10 mouse cellular contexts compared by ENCODE assay signal in the genomic region with DNA sequence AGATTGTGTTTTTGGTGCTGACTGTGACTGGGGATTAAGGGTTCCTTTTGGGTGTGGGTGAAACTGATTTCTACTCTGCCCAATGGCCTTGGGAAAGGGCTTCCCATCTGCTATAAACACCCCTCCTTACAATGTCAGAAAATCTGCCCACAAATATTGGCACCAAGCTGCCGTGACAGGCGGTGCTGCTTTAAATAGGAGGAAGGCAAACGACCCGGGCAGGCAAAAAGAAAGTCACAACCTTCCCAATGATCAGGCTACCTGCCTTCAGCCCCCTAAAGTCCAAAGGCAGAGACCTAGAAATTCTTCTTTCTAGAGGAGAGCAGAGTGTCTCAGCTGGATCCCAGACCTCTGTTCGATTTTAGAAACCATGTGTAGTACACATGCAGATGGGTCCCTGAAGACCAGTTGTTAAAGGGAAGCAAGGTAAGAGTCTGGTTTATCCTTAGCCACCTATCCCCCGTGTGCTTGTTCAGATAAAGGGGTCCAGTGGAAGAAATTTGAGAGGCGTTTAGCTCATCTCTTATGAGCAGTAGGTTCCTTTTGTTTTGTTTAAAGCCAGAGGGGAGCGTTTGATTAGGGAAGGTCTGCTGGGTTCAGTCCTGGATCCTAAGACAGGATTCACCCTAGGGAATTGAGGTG.
DNase-seq lines count a peak whose midpoint lies in the region; ATAC-seq and TF ChIP-seq lines count a peak whose summit lies in the region.
"Had no signal": no experiment of that assay in that cellular context is flagged by ENCODE, and none has a peak within 500 bp of the region (broad histone marks: within the 10 kb centered on the region; RNA-seq: fewer than 3 reads in every experiment).

No protein-coding gene starts in this region.

- peak; percentile 90 for DNase-seq in heart, adult 11 months
- DNase-seq in heart, postnatal 25 days (ENCODE audit: low spot score): no peak
- peak; percentile 63 for DNase-seq in cerebellum, adult 11 months
- DNase-seq in forebrain, postnatal 0 days: no peak
- peak; percentile 21 for DNase-seq in midbrain, embryonic 10.5 days (ENCODE audit: low spot score)
- no peak for DNase-seq in spleen, postnatal 14 days (ENCODE audit: low spot score in 2 of 2)
- DNase-seq in kidney, adult 2 months: no peak
- DNase-seq: layer of hippocampus, postnatal 36 days had no signal

- no peaks in the 10 kb centered on the region for H3K9me3 ChIP-seq in forebrain, postnatal 0 days (ENCODE audit: low read length)
- H3K9me3 ChIP-seq in midbrain, embryonic 10.5 days (replicated peaks): no peaks in the 10 kb centered on the region

- H3K27me3 ChIP-seq in forebrain, postnatal 0 days (ENCODE audit: insufficient read depth, low read length): 0 out of 2 replicates have a peak, but pooled peaks cover 4% of the 10 kb centered on the region
- H3K27me3 ChIP-seq in midbrain, embryonic 10.5 days (ENCODE audit: low read depth, poor library complexity, severe bottlenecking): peaks cover 92% of the 10 kb centered on the region
- H3K27me3 ChIP-seq in kidney, adult 2 months (replicated peaks; ENCODE audit: control insufficient read depth, insufficient read depth, low read length): peaks cover 7% of the 10 kb centered on the region

- H3K36me3 ChIP-seq in forebrain, postnatal 0 days (ENCODE audit: insufficient read depth): no peaks in the 10 kb centered on the region
- no peaks in the 10 kb centered on the region for H3K36me3 ChIP-seq in midbrain, embryonic 10.5 days
- H3K36me3 ChIP-seq in kidney, adult 2 months (ENCODE audit: control insufficient read depth, insufficient read depth, low read length): no peaks in the 10 kb centered on the region

- peak overlapping the region; percentile 85 for H3K27ac ChIP-seq in forebrain, postnatal 0 days (ENCODE audit: low read depth, low read length)
- no peak overlapping the region for H3K27ac ChIP-seq in midbrain, embryonic 10.5 days (replicated peaks)
- H3K27ac ChIP-seq in kidney, adult 2 months (ENCODE audit: insufficient read depth, low read depth, low read length): no peak overlapping the region

- ATAC-seq in forebrain, postnatal 0 days: peak; percentile 28; the same call in 1 of the 2 replicates
- ATAC-seq in erythroid progenitor cell, adult 5-6 weeks (replicated peaks; ENCODE audit: low FRiP score, poor library complexity, severe bottlenecking): no peak

- TF ChIP-seq CTCF in forebrain, postnatal 0 days (IDR thresholded peaks at IDR 0.05; ENCODE audit: low read depth): no peak
- TF ChIP-seq CTCF in kidney, adult 2 months (conservative IDR thresholded peaks at IDR 0.05; ENCODE audit: insufficient read depth, insufficient read length, low read depth, low read length): no peak

- intact Hi-C loops in heart, postnatal 25 days (cut with DNase I): loop anchor here (5.0 to 10.0 kb wide), 3 partner anchors 37 to 1365 kb away; no protein-coding TSS in a partner anchor

- peaks cover 27% of the 10 kb centered on the region for H3K4me1 ChIP-seq in forebrain, postnatal 0 days (ENCODE audit: insufficient read depth)
- peaks cover 38% of the 10 kb centered on the region for H3K4me1 ChIP-seq in midbrain, embryonic 10.5 days
- 0 out of 2 replicates have a peak, but pooled peaks cover 6% of the 10 kb centered on the region for H3K4me1 ChIP-seq in kidney, adult 2 months (ENCODE audit: control insufficient read depth, insufficient read depth, low read length)
- H3K4me1 ChIP-seq: megakaryocyte, embryonic 14.5 days had no signal

- WGBS in forebrain, postnatal 0 days: 29% methylated on average over 8 of the region's 8 CpGs
- 10% methylated on average over 8 of the region's 8 CpGs for WGBS in midbrain, embryonic 10.5 days
- whole genome bisulfite sequencing in kidney, adult 2 months: 69% methylated on average over 8 of the region's 8 CpGs

- peak overlapping the region; percentile 31; the same call in 1 of the 2 replicates for H3K9ac ChIP-seq in forebrain, postnatal 0 days

- H3K4me2 ChIP-seq in forebrain, postnatal 0 days (ENCODE audit: low read depth): peak overlapping the region; percentile 75

- no peak for TF ChIP-seq POLR2A in kidney, adult 2 months (IDR thresholded peaks at IDR 0.05; ENCODE audit: low read depth, low read length)

- 0 out of 2 replicates have a peak overlapping the region, but pooled peaks have one; percentile 31 for H3K4me3 ChIP-seq in forebrain, postnatal 0 days (ENCODE audit: low read depth, low read length)
- no peak overlapping the region for H3K4me3 ChIP-seq in midbrain, embryonic 10.5 days
- H3K4me3 ChIP-seq in kidney, adult 2 months (ENCODE audit: insufficient read depth, low read depth, low read length): no peak overlapping the region
- H3K4me3 ChIP-seq: megakaryocyte, embryonic 14.5 days had no signal

Comparison
In these comparisons a context has a peak if more than half of its experiments do, and no peak if none do; other contexts are left out.
1. DNase-seq: peak in heart, adult 11 months (single experiment), cerebellum, adult 11 months (single experiment) and midbrain, embryonic 10.5 days (single experiment); none in heart, postnatal 25 days (single experiment), forebrain, postnatal 0 days (single experiment), spleen, postnatal 14 days (0 of 2) and kidney, adult 2 months (single experiment).